Mouse (Mus musculus): ENCODE results near the gene Med13l. TPM values are rescaled to one million over a fixed set of nuclear protein-coding genes. Genes with fewer than 3 reads are reported as not detected.
A peak's percentile ranks its signal among the peaks of the same experiment; 100 is the strongest.

The Med13l gene
- total RNA-seq, 4 experiments from 2014 or later, result 94.9 to 137 (median 109) TPM

GRCm38 (mm10) chr5:118725425-118725824 is 164.9 kb downstream of the Med13l start:
- DNase-seq (ENCODE audit: low spot score in 2 of 2), result no peak

- no peak for DNase-seq (ENCODE audit: low spot score in 2 of 2)
Measured at GRCm38 (mm10) chr5:118725886-118726505, 165.5 kb downstream of the Med13l start.

GRCm38 (mm10) chr5:118727336-118727735 is 166.9 kb downstream of the Med13l start:
- DNase-seq (ENCODE audit: low spot score in 2 of 2), result no peak

- no peak for DNase-seq (ENCODE audit: low spot score in 2 of 2)
Measured at GRCm38 (mm10) chr5:118732221-118732620, 171.7 kb downstream of the Med13l start.

- no peak for DNase-seq (ENCODE audit: low spot score in 2 of 2)
Measured at GRCm38 (mm10) chr5:118732651-118733050, 172.2 kb downstream of the Med13l start.

GRCm38 (mm10) chr5:118733566-118733965 is 173.1 kb downstream of the Med13l start:
- DNase-seq (ENCODE audit: low spot score in 2 of 2), result no peak

GRCm38 (mm10) chr5:118734455-118734854 is 174.0 kb downstream of the Med13l start:
- DNase-seq (ENCODE audit: low spot score in 2 of 2), result no peak

GRCm38 (mm10) chr5:118735738-118736137 is 175.3 kb downstream of the Med13l start:
- DNase-seq (ENCODE audit: low spot score in 2 of 2), result no peak

GRCm38 (mm10) chr5:118737548-118737947 is 177.1 kb downstream of the Med13l start:
- DNase-seq (ENCODE audit: low spot score in 2 of 2), result peak in 1 of 2 experiments; percentile 54

GRCm38 (mm10) chr5:118743067-118743466 is 182.6 kb downstream of the Med13l start:
- no peak for DNase-seq (ENCODE audit: low spot score in 2 of 2)

- no peak for DNase-seq (ENCODE audit: low spot score in 2 of 2)
Measured at GRCm38 (mm10) chr5:118747026-118747425, 186.5 kb downstream of the Med13l start.

- DNase-seq (ENCODE audit: low spot score in 2 of 2), result no peak
Measured at GRCm38 (mm10) chr5:118751446-118752179, 191.1 kb downstream of the Med13l start.

- peak in 1 of 2 experiments; percentile 41 for DNase-seq (ENCODE audit: low spot score in 2 of 2)
Measured at GRCm38 (mm10) chr5:118752868-118753267, 192.4 kb downstream of the Med13l start.

GRCm38 (mm10) chr5:118753471-118754044 is 193.1 kb downstream of the Med13l start:
- DNase-seq (ENCODE audit: low spot score in 2 of 2), result no peak

- DNase-seq (ENCODE audit: low spot score in 2 of 2), result no peak
Measured at GRCm38 (mm10) chr5:118754191-118754759, 193.8 kb downstream of the Med13l start.

- no peak for DNase-seq (ENCODE audit: low spot score in 2 of 2)
Measured at GRCm38 (mm10) chr5:118756078-118756477, 195.6 kb downstream of the Med13l start.

GRCm38 (mm10) chr5:118757396-118758301 is 197.2 kb downstream of the Med13l start:
- no peak for DNase-seq (ENCODE audit: low spot score in 2 of 2)

- DNase-seq (ENCODE audit: low spot score in 2 of 2), result no peak
Measured at GRCm38 (mm10) chr5:118760986-118761385, 200.5 kb downstream of the Med13l start.

- peak in 1 of 2 experiments; percentile 7 for DNase-seq (ENCODE audit: low spot score in 2 of 2)
Measured at GRCm38 (mm10) chr5:118762499-118763185, 202.2 kb downstream of the Med13l start.

- peak in 1 of 2 experiments; percentile 41 for DNase-seq (ENCODE audit: low spot score in 2 of 2)
Measured at GRCm38 (mm10) chr5:118763353-118763752, 202.9 kb downstream of the Med13l start.
